ENCODE assay signal across 8 mouse cellular contexts in genomic region chr5:141691482-141691975, GRCm38 (mm10).
A peak's percentile ranks its signal among the peaks of the same experiment; 100 is the strongest.
DNase-seq lines count a peak whose midpoint lies in the region; ATAC-seq lines count a peak whose summit lies in the region.

No protein-coding gene starts in this region.

- H3K4me1 ChIP-seq in kidney, embryonic 16.5 days (ENCODE audit: insufficient read depth, low read length), result peaks cover 5% of the 10 kb centered on the region
- H3K4me1 ChIP-seq in stomach, embryonic 14.5 days (ENCODE audit: control insufficient read depth, insufficient read depth, low read length), result 0 out of 2 replicates have a peak, but pooled peaks cover 2% of the 10 kb centered on the region
- H3K4me1 ChIP-seq in forebrain, embryonic 10.5 days, result peaks cover 25% of the 10 kb centered on the region

- DNase-seq in Muller cell, postnatal 12 days (ENCODE audit: inconsistent ontology term), result peak; percentile 10
- DNase-seq in adrenal gland, adult 2 months, result peak; percentile 76
- DNase-seq in gastrocnemius, postnatal 10 days, result peak; percentile 72
- no peak for DNase-seq in thymus, postnatal 10 days (ENCODE audit: low spot score in 2 of 2)
- no peak for DNase-seq in forebrain, embryonic 10.5 days (ENCODE audit: extremely low spot score, low spot score)
- no peak for DNase-seq in layer of hippocampus, postnatal 36 days

- H3K9ac ChIP-seq in kidney, embryonic 16.5 days (replicated peaks; ENCODE audit: low read length), result no peak overlapping the region
- no peak overlapping the region for H3K9ac ChIP-seq in stomach, embryonic 14.5 days (replicated peaks; ENCODE audit: low read depth, low read length)

- 48% methylated on average over 7 of the region's 7 CpGs for WGBS in kidney, embryonic 16.5 days
- 47% methylated on average over 7 of the region's 7 CpGs for WGBS in stomach, embryonic 14.5 days
- WGBS in forebrain, embryonic 10.5 days, result 86% methylated on average over 7 of the region's 7 CpGs

- H3K4me2 ChIP-seq in kidney, embryonic 16.5 days (replicated peaks; ENCODE audit: low read depth, low read length), result no peak overlapping the region
- no peak overlapping the region for H3K4me2 ChIP-seq in stomach, embryonic 14.5 days (replicated peaks; ENCODE audit: low read depth, low read length)

- no peaks in the 10 kb centered on the region for H3K36me3 ChIP-seq in kidney, embryonic 16.5 days (ENCODE audit: insufficient read depth, low read length)
- no peaks in the 10 kb centered on the region for H3K36me3 ChIP-seq in stomach, embryonic 14.5 days (ENCODE audit: control insufficient read depth, insufficient read depth, low read length)
- no peaks in the 10 kb centered on the region for H3K36me3 ChIP-seq in forebrain, embryonic 10.5 days (replicated peaks)

- no peaks in the 10 kb centered on the region for H3K27me3 ChIP-seq in kidney, embryonic 16.5 days (ENCODE audit: insufficient read depth, low read length)
- no peaks in the 10 kb centered on the region for H3K27me3 ChIP-seq in stomach, embryonic 14.5 days (ENCODE audit: control insufficient read depth, insufficient read depth, low read length)
- peaks cover 13% of the 10 kb centered on the region for H3K27me3 ChIP-seq in forebrain, embryonic 10.5 days (ENCODE audit: poor library complexity, severe bottlenecking)

- no peak overlapping the region for H3K27ac ChIP-seq in kidney, embryonic 16.5 days (ENCODE audit: low read length)
- peak overlapping the region; percentile 48; the same call in 1 of the 2 replicates for H3K27ac ChIP-seq in stomach, embryonic 14.5 days (ENCODE audit: low read length)
- no peak overlapping the region for H3K27ac ChIP-seq in forebrain, embryonic 10.5 days

- H3K9me3 ChIP-seq in kidney, embryonic 16.5 days (ENCODE audit: low read length), result no peaks in the 10 kb centered on the region
- H3K9me3 ChIP-seq in stomach, embryonic 14.5 days (ENCODE audit: control insufficient read depth, low read depth, low read length), result no peaks in the 10 kb centered on the region
- H3K9me3 ChIP-seq in forebrain, embryonic 10.5 days, result no peaks in the 10 kb centered on the region

- peak; percentile 51 for ATAC-seq in kidney, embryonic 16.5 days (ENCODE audit: low FRiP score, low TSS enrichment)
- peak; percentile 82; the same call in 1 of the 2 replicates for ATAC-seq in stomach, embryonic 14.5 days (ENCODE audit: insufficient number of reproducible peaks, insufficient read depth, low FRiP score, low read depth)

- no peak overlapping the region for H3K4me3 ChIP-seq in kidney, embryonic 16.5 days (ENCODE audit: low read length)
- no peak overlapping the region for H3K4me3 ChIP-seq in stomach, embryonic 14.5 days (ENCODE audit: low read depth, low read length)
- no peak overlapping the region for H3K4me3 ChIP-seq in forebrain, embryonic 10.5 days

Comparison
In these comparisons a context has a peak if more than half of its experiments do, and no peak if none do; other contexts are left out.
1. DNase-seq: peak in Muller cell, postnatal 12 days (single experiment), adrenal gland, adult 2 months (single experiment) and gastrocnemius, postnatal 10 days (single experiment); none in thymus, postnatal 10 days (0 of 2), forebrain, embryonic 10.5 days (single experiment) and layer of hippocampus, postnatal 36 days (0 of 2).